Mouse (Mus musculus): Measurements from ENCODE around the gene Clcnkb. TPM values are rescaled to one million over a fixed set of nuclear protein-coding genes. Genes with fewer than 3 reads are reported as not detected.

The Clcnkb gene
- polyA plus RNA-seq, 1 experiment from 2014 or later = not detected

GRCm38 (mm10) chr4:141426796-141427745, 11.3 kb upstream of the Clcnkb start:
- Histone ChIP-seq H3K4me1 (replicated peaks; ENCODE audit: control insufficient read depth, insufficient read depth) (peaks cover 2% of the 10 kb centered on the region; the same call in 1 of the 2 replicates), H3K4me3 (ENCODE audit: low read depth, low read length) (no peak overlapping the region), H3K27me3 (ENCODE audit: control insufficient read depth, insufficient read depth, low read length) (no peaks in the 10 kb centered on the region), H3K36me3 (ENCODE audit: control insufficient read depth, insufficient read depth, low read length) (no peaks in the 10 kb centered on the region), H3K27ac (replicated peaks) (peak overlapping the region; percentile 89), H3K9ac (ENCODE audit: low read length) (no peak overlapping the region), H3K9me3 (ENCODE audit: control insufficient read depth, low read length) (no peaks in the 10 kb centered on the region), H3K4me2 (replicated peaks; ENCODE audit: low read depth) (no peak overlapping the region)
- TF ChIP-seq EP300 (optimal IDR thresholded peaks at IDR 0.05) (no peak), CTCF (IDR thresholded peaks at IDR 0.05; ENCODE audit: low read depth) (no peak)
- DNase-seq (ENCODE audit: low spot score) = no peak
- ATAC-seq (ENCODE audit: low FRiP score, low TSS enrichment) = no peak; the same call in 1 of the 2 replicates
- 47% methylated on average over 10 of the region's 10 CpGs for WGBS

GRCm38 (mm10) chr4:141425484-141426479, 10.0 kb upstream of the Clcnkb start:
- Histone ChIP-seq H3K27me3 (ENCODE audit: control insufficient read depth, insufficient read depth, low read length) (no peaks in the 10 kb centered on the region), H3K4me2 (replicated peaks; ENCODE audit: low read depth) (peak overlapping the region; percentile 81), H3K9me3 (ENCODE audit: control insufficient read depth, low read length) (no peaks in the 10 kb centered on the region), H3K4me3 (ENCODE audit: low read depth, low read length) (peak overlapping the region; percentile 43), H3K36me3 (ENCODE audit: control insufficient read depth, insufficient read depth, low read length) (no peaks in the 10 kb centered on the region), H3K9ac (ENCODE audit: low read length) (peak overlapping the region; percentile 58), H3K4me1 (replicated peaks; ENCODE audit: control insufficient read depth, insufficient read depth) (peaks cover 5% of the 10 kb centered on the region; the same call in 1 of the 2 replicates), H3K27ac (replicated peaks) (peak overlapping the region; percentile 89)
- TF ChIP-seq CTCF (IDR thresholded peaks at IDR 0.05; ENCODE audit: low read depth) (no peak), EP300 (optimal IDR thresholded peaks at IDR 0.05) (no peak)
- ATAC-seq (ENCODE audit: low FRiP score, low TSS enrichment) (peak; percentile 68), DNase-seq (ENCODE audit: low spot score) (peak; percentile 70)
- 2% methylated on average over 35 of the region's 36 CpGs for WGBS

GRCm38 (mm10) chr4:141423691-141424431, 8.0 kb upstream of the Clcnkb start:
- peaks cover 6% of the 10 kb centered on the region; the same call in 1 of the 2 replicates for H3K4me1 ChIP-seq (replicated peaks; ENCODE audit: control insufficient read depth, insufficient read depth)
- TF ChIP-seq EP300 (optimal IDR thresholded peaks at IDR 0.05) = no peak
- TF ChIP-seq CTCF (IDR thresholded peaks at IDR 0.05; ENCODE audit: low read depth) = no peak
- no peaks in the 10 kb centered on the region for H3K36me3 ChIP-seq (ENCODE audit: control insufficient read depth, insufficient read depth, low read length)
- no peaks in the 10 kb centered on the region for H3K9me3 ChIP-seq (ENCODE audit: control insufficient read depth, low read length)
- H3K9ac ChIP-seq (ENCODE audit: low read length) = peak overlapping the region; percentile 13; the same call in 1 of the 2 replicates
- peak; percentile 12 for DNase-seq (ENCODE audit: low spot score)
- WGBS = 90% methylated on average over 13 of the region's 13 CpGs
- no peak overlapping the region for H3K4me2 ChIP-seq (replicated peaks; ENCODE audit: low read depth)
- no peaks in the 10 kb centered on the region for H3K27me3 ChIP-seq (ENCODE audit: control insufficient read depth, insufficient read depth, low read length)
- no peak overlapping the region for H3K27ac ChIP-seq (replicated peaks)
- no peak for ATAC-seq (ENCODE audit: low FRiP score, low TSS enrichment)
- no peak overlapping the region for H3K4me3 ChIP-seq (ENCODE audit: low read depth, low read length)

GRCm38 (mm10) chr4:141423288-141423687, 7.5 kb upstream of the Clcnkb start:
- no peaks in the 10 kb centered on the region for H3K27me3 ChIP-seq (ENCODE audit: control insufficient read depth, insufficient read depth, low read length)
- peak overlapping the region; percentile 13; the same call in 1 of the 2 replicates for H3K9ac ChIP-seq (ENCODE audit: low read length)
- H3K4me1 ChIP-seq (replicated peaks; ENCODE audit: control insufficient read depth, insufficient read depth) = peaks cover 6% of the 10 kb centered on the region; the same call in 1 of the 2 replicates
- no peak overlapping the region for H3K27ac ChIP-seq (replicated peaks)
- H3K4me3 ChIP-seq (ENCODE audit: low read depth, low read length) = no peak overlapping the region
- WGBS = 71% methylated on average over 5 of the region's 5 CpGs
- no peaks in the 10 kb centered on the region for H3K9me3 ChIP-seq (ENCODE audit: control insufficient read depth, low read length)
- no peak for TF ChIP-seq CTCF (IDR thresholded peaks at IDR 0.05; ENCODE audit: low read depth)
- no peak for TF ChIP-seq EP300 (optimal IDR thresholded peaks at IDR 0.05)
- H3K36me3 ChIP-seq (ENCODE audit: control insufficient read depth, insufficient read depth, low read length) = no peaks in the 10 kb centered on the region
- ATAC-seq (ENCODE audit: low FRiP score, low TSS enrichment) (no peak), DNase-seq (ENCODE audit: low spot score) (peak; percentile 13)
- peak overlapping the region; percentile 55; the same call in 1 of the 2 replicates for H3K4me2 ChIP-seq (replicated peaks; ENCODE audit: low read depth)

- 72% methylated on average over 5 of the region's 5 CpGs for WGBS
- H3K9ac ChIP-seq (ENCODE audit: low read length) = no peak overlapping the region
- H3K27ac ChIP-seq (replicated peaks) = no peak overlapping the region
- peaks cover 6% of the 10 kb centered on the region; the same call in 1 of the 2 replicates for H3K4me1 ChIP-seq (replicated peaks; ENCODE audit: control insufficient read depth, insufficient read depth)
- H3K4me3 ChIP-seq (ENCODE audit: low read depth, low read length) = peak overlapping the region; percentile 27; the same call in 1 of the 2 replicates
- no peaks in the 10 kb centered on the region for H3K9me3 ChIP-seq (ENCODE audit: control insufficient read depth, low read length)
- DNase-seq (ENCODE audit: low spot score) = no peak
- ATAC-seq (ENCODE audit: low FRiP score, low TSS enrichment) = no peak
- H3K4me2 ChIP-seq (replicated peaks; ENCODE audit: low read depth) = peak overlapping the region; percentile 55
- no peaks in the 10 kb centered on the region for H3K27me3 ChIP-seq (ENCODE audit: control insufficient read depth, insufficient read depth, low read length)
- TF ChIP-seq CTCF (IDR thresholded peaks at IDR 0.05; ENCODE audit: low read depth) (no peak), EP300 (optimal IDR thresholded peaks at IDR 0.05) (no peak)
- no peaks in the 10 kb centered on the region for H3K36me3 ChIP-seq (ENCODE audit: control insufficient read depth, insufficient read depth, low read length)
Observed at GRCm38 (mm10) chr4:141422841-141423240, 7.0 kb upstream of the Clcnkb start.

Data from stomach, postnatal 0 days (tissue).